Mouse (Mus musculus) G1E-ER4 (cell line): ENCODE results near the gene 2700081O15Rik. TPM values are rescaled to one million over a fixed set of nuclear protein-coding genes. Genes with fewer than 3 reads are reported as not detected.

Experiments used
- GATA1 ChIP-seq: IDR thresholded peaks from one replicate; pipeline ENCODE4 v1.8.0; 2012; ENCODE audit warnings: low read length, inconsistent platforms
- polyA plus RNA-seq: library from polyadenylated mRNA; stranded (reverse); fragments of >175 nt; gene quantifications from 2 replicates; pipeline ENCODE4 v1.2.3, GENCODE M21; 2012

The 2700081O15Rik gene
- 28.4 and 40.7 TPM in 2 replicates for polyA plus RNA-seq

GRCm38 (mm10) chr19:7416834-7417735 lies at the start of gene 2700081O15Rik:
TSS of gene 2700081O15Rik (plus strand) at chr19:7417625.
- TF ChIP-seq GATA1 = no peak

- no peak for TF ChIP-seq GATA1
Measured at GRCm38 (mm10) chr19:7374491-7374890, 42.9 kb upstream of the 2700081O15Rik start.

GRCm38 (mm10) chr19:7377639-7378038 lies 39.8 kb upstream of the 2700081O15Rik start:
- TF ChIP-seq GATA1 = no peak

GRCm38 (mm10) chr19:7381906-7382247 lies 35.5 kb upstream of the 2700081O15Rik start:
- TF ChIP-seq GATA1 = no peak

- TF ChIP-seq GATA1 = no peak
Measured at GRCm38 (mm10) chr19:7382248-7382902, 35.0 kb upstream of the 2700081O15Rik start.

GRCm38 (mm10) chr19:7382903-7383865 lies 34.2 kb upstream of the 2700081O15Rik start, which contains the start of gene Spindoc:
TSS of gene Spindoc (minus strand) at chr19:7382994.
- no peak for TF ChIP-seq GATA1

GRCm38 (mm10) chr19:7386042-7386441 lies 31.4 kb upstream of the 2700081O15Rik start:
- TF ChIP-seq GATA1 = no peak

- no peak for TF ChIP-seq GATA1
Measured at GRCm38 (mm10) chr19:7388488-7388887, 28.9 kb upstream of the 2700081O15Rik start.

GRCm38 (mm10) chr19:7400635-7401034 lies 16.8 kb upstream of the 2700081O15Rik start:
- TF ChIP-seq GATA1 = no peak

GRCm38 (mm10) chr19:7404623-7405229 lies 12.7 kb upstream of the 2700081O15Rik start:
- no peak for TF ChIP-seq GATA1

- no peak for TF ChIP-seq GATA1
Measured at GRCm38 (mm10) chr19:7412361-7412760, 5.1 kb upstream of the 2700081O15Rik start.

- TF ChIP-seq GATA1 = no peak
Measured at GRCm38 (mm10) chr19:7415916-7416833, 1.2 kb upstream of the 2700081O15Rik start.

GRCm38 (mm10) chr19:7417911-7418849 lies 755 bp downstream of the 2700081O15Rik start:
- TF ChIP-seq GATA1 = no peak
